Mouse (Mus musculus) bone marrow, adult 2 months (tissue): ENCODE data around the gene Exoc7. TPM values are rescaled to one million over a fixed set of nuclear protein-coding genes. Genes with fewer than 3 reads are reported as not detected.

Source experiments
- H3K27ac ChIP-seq: fragments of 200-500 bp; 2 replicates; pipeline ENCODE4 v1.5.1; 2012; ENCODE audit warnings: low read depth, mild to moderate bottlenecking, control low read depth, inconsistent platforms, low read length; ENCODE audit not compliant: control insufficient read depth, poor library complexity, insufficient read depth
- H3K4me1 ChIP-seq: fragments of 200-500 bp; 2 replicates; pipeline ENCODE4 v1.6.1; 2011; ENCODE audit warnings: low read length; ENCODE audit not compliant: control insufficient read depth, insufficient read depth
- H3K4me3 ChIP-seq: fragments of 200-500 bp; replicated peaks from 2 replicates; pipeline ENCODE3; 2011; ENCODE audit warnings: mild to moderate bottlenecking, low read depth, low read length, control low read depth; ENCODE audit not compliant: control insufficient read depth
- CTCF ChIP-seq: fragments of 200-500 bp; IDR thresholded peaks from 2 replicates; pipeline ENCODE4 v1.5.1; 2011; ENCODE audit warnings: low read length, control low read depth; ENCODE audit not compliant: control insufficient read depth, insufficient read depth
- POLR2A ChIP-seq: fragments of 200-500 bp; IDR thresholded peaks from 2 replicates; pipeline ENCODE4 v1.6.1; 2011; ENCODE audit warnings: low read depth, mild to moderate bottlenecking, control low read depth, low read length, borderline replicate concordance; ENCODE audit not compliant: control insufficient read depth
- WGBS: fragments of 180-500 bp; shearing (Covaris S2); methylation state at CpG from one replicate; pipeline ENCODE4 v1.1.7; 2018; 5-methylcytosine and 5-hydroxymethylcytosine counted together
- polyA plus RNA-seq: library from polyadenylated mRNA; stranded (reverse); fragments of >200 nt; gene quantifications from 2 replicates; pipeline ENCODE4 v1.2.4, GENCODE M21; 2011; ENCODE audit warnings: low replicate concordance; ENCODE audit not compliant: missing spikeins, insufficient read depth, insufficient read length

Exoc7 gene
- polyA plus RNA-seq, 1 experiment: 47.2 TPM

GRCm38 (mm10) chr11:116337000-116337399 lies 30.0 kb upstream of the Exoc7 start:
- no peak overlapping the region for H3K4me3 ChIP-seq
- WGBS: 38% methylated on average over 12 of the region's 12 CpGs
- no peaks in the 10 kb centered on the region; the same call in 1 of the 2 replicates for H3K4me1 ChIP-seq
- no peak overlapping the region for H3K27ac ChIP-seq
- TF ChIP-seq CTCF: no peak
- TF ChIP-seq POLR2A: no peak

DNA sequence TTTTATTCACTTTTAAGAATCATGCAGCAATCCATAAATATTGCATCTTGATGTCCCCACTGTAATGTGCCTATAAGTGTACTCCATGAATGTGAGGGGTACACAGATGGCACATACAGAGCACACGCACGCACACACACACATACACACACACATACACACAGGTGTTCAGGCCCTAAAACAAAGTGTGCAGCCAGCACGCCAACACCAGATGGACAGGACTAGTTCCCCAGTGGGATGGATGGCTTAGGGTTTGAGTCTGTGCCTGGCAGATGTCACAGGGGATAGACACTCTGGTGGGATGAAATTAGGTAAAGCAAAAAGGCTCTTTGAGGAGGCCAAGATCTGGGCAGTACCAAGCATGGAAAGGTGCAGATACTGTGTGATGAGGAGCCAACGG lies 29.4 kb upstream of the Exoc7 start:
- Histone ChIP-seq H3K4me3 (no peak overlapping the region), H3K4me1 (no peaks in the 10 kb centered on the region; the same call in 1 of the 2 replicates), H3K27ac (no peak overlapping the region)
- 84% methylated on average over 4 of the region's 4 CpGs for WGBS
- TF ChIP-seq CTCF (no peak), POLR2A (no peak)

- no peaks in the 10 kb centered on the region; the same call in 1 of the 2 replicates for H3K4me1 ChIP-seq
- WGBS: under 1% methylated on average over 61 of the region's 61 CpGs
- H3K27ac ChIP-seq: no peak within 1 kb of the TSS
- TF ChIP-seq POLR2A (no peak), CTCF (peak; percentile 57)
- peak within 1 kb of the TSS; percentile 44 for H3K4me3 ChIP-seq
These were observed 28.4 kb upstream of the Exoc7 start, which contains the start of gene Foxj1 for GRCm38 (mm10) chr11:116335244-116336036. TSS of gene Foxj1 (minus strand) at chr11:116335399.

- no peaks in the 10 kb centered on the region; the same call in 1 of the 2 replicates for H3K4me1 ChIP-seq
- WGBS: 6% methylated on average over 26 of the region's 26 CpGs
These were observed 27.4 kb upstream of the Exoc7 start for GRCm38 (mm10) chr11:116334417-116334782.

DNA sequence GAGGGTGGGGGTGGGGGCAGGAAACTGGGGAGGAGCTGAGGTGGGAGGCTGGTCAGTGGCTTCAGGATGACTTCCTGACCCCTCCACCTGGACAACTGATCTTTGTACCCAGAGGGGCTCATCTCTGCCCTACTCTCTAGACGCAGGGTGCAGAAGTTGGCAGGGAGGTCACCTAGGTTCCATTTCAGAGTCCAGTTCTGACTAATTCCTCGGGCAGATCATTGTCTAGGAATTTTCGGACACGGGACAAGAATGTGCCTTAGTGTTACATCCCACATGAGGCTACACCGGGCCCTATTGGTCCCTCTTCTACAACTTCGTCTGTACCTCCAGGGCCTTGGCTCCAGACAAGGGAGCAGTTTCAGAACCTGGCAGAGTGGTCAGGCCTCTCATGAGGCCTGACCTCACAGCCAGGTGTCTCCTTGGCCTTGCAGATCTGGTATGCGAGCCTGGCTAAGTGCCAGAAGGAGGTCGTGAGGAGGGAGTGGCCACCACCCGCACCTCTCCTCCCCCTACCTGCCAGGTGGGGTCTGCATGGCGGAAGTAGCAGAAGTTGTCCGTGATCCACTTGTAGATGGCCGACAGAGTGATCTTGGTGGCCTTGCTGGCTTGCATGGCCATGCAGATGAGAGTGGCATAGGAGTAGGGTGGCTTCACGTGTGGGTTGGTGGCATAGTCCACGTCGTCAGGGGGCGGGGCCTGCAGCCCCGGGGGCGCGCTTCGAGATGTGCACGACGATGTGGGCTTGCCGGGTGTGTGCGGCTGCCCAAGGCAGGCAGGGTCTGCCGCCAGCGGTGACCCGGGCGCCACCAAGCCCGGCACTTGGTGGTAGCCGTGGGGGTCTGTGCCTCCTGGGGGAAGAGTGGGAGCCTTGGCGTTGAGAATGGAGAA lies 26.7 kb upstream of the Exoc7 start:
- TF ChIP-seq POLR2A (peak; percentile 7; the same call in 1 of the 2 replicates), CTCF (no peak)
- Histone ChIP-seq H3K4me3 (no peak overlapping the region), H3K4me1 (no peaks in the 10 kb centered on the region; the same call in 1 of the 2 replicates), H3K27ac (no peak overlapping the region)
- 33% methylated on average over 31 of the region's 31 CpGs for WGBS

More at GRCm38 (mm10) chr11:116334417-116334782, 27.4 kb upstream of the Exoc7 start:
- no peak overlapping the region for H3K27ac ChIP-seq
- no peak for TF ChIP-seq CTCF
- TF ChIP-seq POLR2A: no peak
- H3K4me3 ChIP-seq: no peak overlapping the region

DNA sequence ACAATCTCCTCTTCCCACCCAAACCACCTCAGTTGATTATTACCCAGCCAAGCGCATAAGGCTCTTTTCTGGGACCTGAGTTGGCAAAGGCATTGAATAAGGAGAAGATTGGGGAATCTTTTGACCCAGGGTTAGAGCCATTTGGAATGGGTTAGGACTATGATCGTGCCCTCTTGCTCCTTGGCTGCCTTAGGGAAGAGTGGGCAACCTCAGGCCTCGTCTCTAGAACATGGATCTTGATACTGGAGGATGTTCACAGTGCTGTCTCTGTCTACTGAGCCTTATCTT lies 25.9 kb upstream of the Exoc7 start:
- WGBS: 79% methylated on average over 3 of the region's 3 CpGs
- Histone ChIP-seq H3K27ac (no peak overlapping the region), H3K4me1 (no peaks in the 10 kb centered on the region; the same call in 1 of the 2 replicates), H3K4me3 (no peak overlapping the region)
- no peak for TF ChIP-seq CTCF
- TF ChIP-seq POLR2A: no peak

DNA sequence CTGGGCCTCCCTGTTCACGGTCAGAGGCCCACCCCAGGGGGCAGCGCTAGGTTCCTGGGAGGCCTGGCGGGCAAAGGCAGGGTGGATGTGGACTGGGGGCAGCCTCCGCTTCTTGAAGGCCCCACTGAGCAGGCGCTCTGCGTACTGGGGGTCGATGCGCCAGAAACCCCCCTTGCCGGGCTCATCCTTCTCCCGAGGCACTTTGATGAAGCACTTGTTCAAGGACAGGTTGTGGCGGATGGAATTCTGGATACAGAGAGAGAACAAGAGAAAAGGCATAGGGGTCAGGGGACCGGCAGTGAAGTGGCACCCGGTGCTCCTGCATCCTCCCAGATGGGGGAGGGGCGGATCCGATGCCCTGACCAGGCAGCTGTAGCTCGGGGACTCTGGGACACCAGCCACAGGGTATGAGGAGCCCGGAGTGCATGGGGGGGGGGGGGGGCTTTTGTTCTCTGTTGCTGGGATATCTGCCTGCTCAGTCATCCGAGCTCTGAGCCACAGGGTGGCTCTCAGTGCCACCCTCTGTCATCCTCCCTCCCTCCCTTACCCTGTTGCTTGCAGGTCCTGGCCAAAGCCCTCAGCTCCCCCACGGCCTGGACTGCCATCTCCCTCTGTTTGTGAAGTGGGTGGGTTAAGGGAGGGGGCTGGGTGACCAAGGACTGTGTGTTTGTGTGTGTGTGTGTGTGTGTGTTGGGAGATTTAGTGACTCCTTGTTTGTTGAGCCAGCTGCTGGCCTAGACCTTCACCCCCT lies 25.4 kb upstream of the Exoc7 start:
- H3K27ac ChIP-seq: no peak overlapping the region
- no peaks in the 10 kb centered on the region; the same call in 1 of the 2 replicates for H3K4me1 ChIP-seq
- WGBS: 76% methylated on average over 19 of the region's 19 CpGs
- no peak overlapping the region for H3K4me3 ChIP-seq
- TF ChIP-seq POLR2A (no peak), CTCF (no peak)

GRCm38 (mm10) chr11:116330211-116330518 lies 23.1 kb upstream of the Exoc7 start:
- H3K4me1 ChIP-seq: no peaks in the 10 kb centered on the region
- no peak overlapping the region for H3K27ac ChIP-seq
- no peak overlapping the region for H3K4me3 ChIP-seq
- TF ChIP-seq POLR2A (no peak), CTCF (no peak)
- WGBS: 79% methylated on average over 7 of the region's 7 CpGs
